9 mouse cellular contexts compared by ENCODE assay signal in genomic region chr8:94266344-94267191, GRCm38 (mm10). TPM values are rescaled to one million over a fixed set of nuclear protein-coding genes. Genes with fewer than 3 reads are reported as not detected.
DNase-seq lines count a peak whose midpoint lies in the region; ATAC-seq and TF ChIP-seq lines count a peak whose summit lies in the region.
"Had no signal": no experiment of that assay in that cellular context is flagged by ENCODE, and none has a peak within 500 bp of the region (broad histone marks: within the 10 kb centered on the region; RNA-seq: fewer than 3 reads in every experiment).

No protein-coding gene starts in this region.

- ATAC-seq in heart, embryonic 16.5 days (replicated peaks; ENCODE audit: extremely low read depth, insufficient read depth, low FRiP score) = no peak
- ATAC-seq in granulocyte monocyte progenitor cell, adult 5-6 weeks (replicated peaks; ENCODE audit: poor library complexity, severe bottlenecking) = no peak

- no peaks in the 10 kb centered on the region for H3K36me3 ChIP-seq in heart, embryonic 16.5 days (ENCODE audit: control insufficient read depth, insufficient read depth)
- H3K36me3 ChIP-seq: liver, embryonic 15.5 days had no signal

- peaks cover 22% of the 10 kb centered on the region for H3K4me1 ChIP-seq in heart, embryonic 16.5 days (ENCODE audit: control insufficient read depth, insufficient read depth, low read length)

- no peaks in the 10 kb centered on the region for H3K9me3 ChIP-seq in heart, embryonic 16.5 days (replicated peaks; ENCODE audit: control insufficient read depth, low read length)
- H3K9me3 ChIP-seq: liver, embryonic 15.5 days had no signal

- DNase-seq in MN1 (ENCODE audit: low spot score) (peak; percentile 62), adipocyte (ENCODE audit: low spot score) (no peak)
- peak; percentile 80 for DNase-seq in brain, adult 2 months (ENCODE audit: low read depth, low spot score)
- DNase-seq in left cerebral cortex, adult 2 months (ENCODE audit: extremely low spot score in 1 of 2, low spot score in 2 of 2) = peak in 1 of 2 experiments; percentile 51
- DNase-seq in right cerebral cortex, adult 18-20 months = peak; percentile 67
- DNase-seq in kidney, postnatal 36 days = no peak

- WGBS in heart, embryonic 16.5 days = 35% methylated on average over 10 of the region's 10 CpGs

- H3K27me3 ChIP-seq in heart, embryonic 16.5 days (ENCODE audit: control insufficient read depth, insufficient read depth, low read length) = no peaks in the 10 kb centered on the region
- H3K27me3 ChIP-seq: liver, embryonic 15.5 days had no signal

- H3K4me3 ChIP-seq in heart, embryonic 16.5 days (ENCODE audit: low read length) = peak overlapping the region; percentile 35
- peak overlapping the region; percentile 54 for H3K4me3 ChIP-seq in left cerebral cortex, adult 2 months
- H3K4me3 ChIP-seq: liver, embryonic 15.5 days had no signal

- peak overlapping the region; percentile 51 for H3K4me2 ChIP-seq in heart, embryonic 16.5 days (ENCODE audit: low read depth, low read length)
- H3K4me2 ChIP-seq: liver, embryonic 15.5 days had no signal

- no peak for TF ChIP-seq CTCF in left cerebral cortex, adult 2 months (IDR thresholded peaks at IDR 0.05)

- H3K9ac ChIP-seq in heart, embryonic 16.5 days (ENCODE audit: low read length) = peak overlapping the region; percentile 43
- H3K9ac ChIP-seq: liver, embryonic 15.5 days had no signal

- peak overlapping the region; percentile 79 for H3K27ac ChIP-seq in heart, embryonic 16.5 days (ENCODE audit: low read length)
- H3K27ac ChIP-seq in left cerebral cortex, adult 2 months = peak overlapping the region; percentile 76
- H3K27ac ChIP-seq: liver, embryonic 15.5 days had no signal

- intact Hi-C loops in left cerebral cortex, adult 2 months (cut with DNase I) = loop anchor here (2.0 kb wide), 1 partner anchor 56 kb away; no protein-coding TSS in a partner anchor

RNA-seq across cellular contexts. Expression of gene Nup93, which starts 52.2 kb away (rescaled TPM):
- 58.9 and 60.3 TPM in 2 replicates for polyA plus RNA-seq in heart, embryonic 16.5 days (2015; fragmentation: Nextera tagmentation; extraction: Ambion mirVana)
- 10 to 100 TPM; 48.7 to 51.4 TPM for total RNA-seq in left cerebral cortex, adult 2 months (2021)
- 38.9 and 45.1 TPM in 2 replicates for total RNA-seq in granulocyte monocyte progenitor cell, adult 5-6 weeks (2014; fragmentation: Nextera tagmentation)
- 45.5 and 46.0 TPM in 2 replicates for total RNA-seq in granulocyte monocyte progenitor cell, adult 5-6 weeks (2017)

Comparison
In these comparisons a context has a peak if more than half of its experiments do, and no peak if none do; other contexts are left out.
1. DNase-seq: peak in MN1 (single experiment), brain, adult 2 months (single experiment) and right cerebral cortex, adult 18-20 months (single experiment); none in adipocyte (single experiment) and kidney, postnatal 36 days (0 of 2).